Mouse (Mus musculus): Measurements from ENCODE around the gene Cst7. TPM values are rescaled to one million over a fixed set of nuclear protein-coding genes. Genes with fewer than 3 reads are reported as not detected.

Cst7 gene
- total RNA-seq, 2 experiments from 2014 or later = 0.27 TPM; not detected in 1

DNA sequence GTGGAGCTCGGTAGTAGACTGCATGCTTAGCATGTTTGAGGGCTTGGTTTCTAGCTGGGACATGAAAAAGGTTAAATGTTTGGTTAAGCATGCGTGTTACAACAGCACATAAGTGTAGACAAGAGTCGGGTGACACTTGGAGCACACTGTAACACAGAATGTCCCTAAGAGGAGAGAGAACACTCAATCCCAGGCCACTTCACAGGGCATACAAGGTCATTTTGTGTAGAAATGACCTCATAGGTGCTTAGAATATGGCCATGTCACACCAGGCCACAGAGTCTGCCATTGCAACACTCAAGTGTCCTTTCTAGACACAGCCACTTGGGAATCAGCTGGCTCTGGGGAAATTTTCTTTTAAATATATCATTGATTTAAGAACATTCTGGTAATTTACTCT lies 53.7 kb downstream of the Cst7 start:
- no peak for DNase-seq (ENCODE audit: extremely low spot score in 1 of 2, low spot score in 1 of 2)

DNA sequence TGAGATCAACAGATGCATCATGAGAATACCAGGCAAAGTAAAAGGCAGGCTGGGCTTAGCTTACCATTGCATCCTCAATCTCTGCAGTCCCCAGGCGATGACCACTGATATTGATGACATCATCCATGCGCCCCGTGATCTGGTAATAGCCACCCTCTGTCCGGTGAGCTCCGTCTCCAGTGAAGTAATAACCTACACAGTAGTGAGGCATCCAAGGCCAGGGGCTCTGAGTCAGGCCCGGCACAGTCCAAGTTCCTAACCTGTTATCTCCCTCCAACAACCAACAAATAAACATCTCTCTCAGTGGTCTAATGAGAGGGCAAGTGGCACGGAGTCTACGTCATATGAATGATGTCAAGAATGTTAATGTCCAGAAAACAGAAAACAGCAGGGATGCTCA lies 54.7 kb downstream of the Cst7 start:
- no peak for DNase-seq (ENCODE audit: extremely low spot score in 1 of 2, low spot score in 1 of 2)

DNA sequence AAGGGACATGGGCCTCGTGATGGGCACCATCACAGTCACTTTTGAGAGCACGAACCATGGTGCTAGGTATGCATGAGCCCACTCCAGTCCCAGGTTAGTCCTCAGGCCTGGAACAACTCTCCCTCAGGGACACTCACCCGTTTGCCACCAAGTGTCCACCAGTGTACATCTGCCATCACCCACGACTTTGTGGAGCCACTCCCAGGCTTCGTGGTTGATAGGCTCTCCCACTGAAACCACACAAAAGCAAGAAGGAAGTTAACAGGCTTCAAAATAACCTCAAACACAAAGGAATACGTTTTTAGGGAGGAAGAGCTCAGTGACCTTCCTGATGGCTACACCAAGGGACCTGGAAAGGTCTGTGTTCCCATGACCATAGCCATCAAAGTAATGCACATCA lies 56.9 kb downstream of the Cst7 start:
- DNase-seq (ENCODE audit: extremely low spot score in 1 of 2, low spot score in 1 of 2) = no peak

Other genes with a start within 250 kb of the Cst7 start
- 1 to 10 TPM in 1 of 2 experiments, not detected in 1; 2.0 TPM for gene Gm10130, start 246.7 kb upstream of the Cst7 start, total RNA-seq (2021)
- 1 to 10 TPM; 7.2 to 7.7 TPM for gene 3300002I08Rik, start 207.7 kb upstream of the Cst7 start, total RNA-seq (2021)
- 1 to 10 TPM; 7.8 to 9.2 TPM for gene Zfp442, start 118.9 kb upstream of the Cst7 start, total RNA-seq (2021)
- gene Zfp345, start 85.3 kb upstream of the Cst7 start, total RNA-seq (2021) = under 1 TPM in 1 of 2 experiments, not detected in 1; 0.27 TPM
- gene Apmap, start 38.2 kb downstream of the Cst7 start, total RNA-seq (2021) = 10 to 100 TPM; 52.4 to 58.0 TPM
- 10 to 100 TPM; 22.9 to 32.2 TPM for gene Acss1, start 98.1 kb downstream of the Cst7 start, total RNA-seq (2021)
- gene Vsx1, start 118.9 kb downstream of the Cst7 start, total RNA-seq (2021) = under 1 TPM in 1 of 2 experiments, not detected in 1; 0.07 TPM
- gene Entpd6, start 178.6 kb downstream of the Cst7 start, total RNA-seq (2021) = 10 to 100 TPM; 65.9 to 70.6 TPM
- 100 to 1,000 TPM; 172 to 203 TPM for gene Pygb, start 216.3 kb downstream of the Cst7 start, total RNA-seq (2021)

Data from layer of hippocampus, postnatal 25 days (tissue).